Mouse (Mus musculus) hindbrain, embryonic 15.5 days (tissue): ENCODE results near the gene Scmh1. TPM values are rescaled to one million over a fixed set of nuclear protein-coding genes. Genes with fewer than 3 reads are reported as not detected.
"Not testable (repeated sequence)": the region's sequence is repeated elsewhere in the genome, so short reads cannot be mapped to it uniquely, and the experiment has no call there.

Source experiments
- ATAC-seq: fragments of 200-750 bp; cut with Nextera tagmentation; 2 replicates; pipeline ENCODE4 v1.8.0; 2017; ENCODE audit warnings: low read depth, moderate number of reproducible peaks, moderate TSS enrichment; ENCODE audit not compliant: low FRiP score
- H3K27ac ChIP-seq: fragments of 300-500 bp; sonication (generic); replicated peaks from 2 replicates; pipeline ENCODE4 v1.5.1; 2015; ENCODE audit warnings: mild to moderate bottlenecking, inconsistent platforms
- H3K27me3 ChIP-seq: fragments of 300-500 bp; sonication (generic); 2 replicates; pipeline ENCODE4 v1.6.1; 2015; ENCODE audit warnings: control low read depth, inconsistent platforms
- H3K36me3 ChIP-seq: fragments of 300-500 bp; sonication (generic); 2 replicates; pipeline ENCODE4 v1.6.1; 2015; ENCODE audit warnings: control low read depth, inconsistent platforms
- H3K4me1 ChIP-seq: fragments of 300-500 bp; sonication (generic); replicated peaks from 2 replicates; pipeline ENCODE4 v1.6.1; 2015; ENCODE audit warnings: control low read depth, inconsistent platforms
- H3K4me2 ChIP-seq: fragments of 300-500 bp; sonication (generic); 2 replicates; pipeline ENCODE4 v1.6.1; 2015; ENCODE audit warnings: moderate library complexity, mild to moderate bottlenecking, inconsistent platforms
- H3K4me3 ChIP-seq: fragments of 300-500 bp; sonication (generic); 2 replicates; pipeline ENCODE4 v1.5.1; 2015; ENCODE audit warnings: mild to moderate bottlenecking, inconsistent platforms
- H3K9ac ChIP-seq: fragments of 300-500 bp; sonication (generic); 2 replicates; pipeline ENCODE4 v1.6.1; 2015; ENCODE audit warnings: inconsistent platforms
- H3K9me3 ChIP-seq: fragments of 300-500 bp; sonication (generic); 2 replicates; pipeline ENCODE4 v1.6.1; 2016; ENCODE audit warnings: control low read depth, inconsistent platforms
- WGBS: fragments of 180-500 bp; shearing (Covaris S2); methylation state at CpG from one replicate; pipeline ENCODE4 v1.1.7; 2015; 5-methylcytosine and 5-hydroxymethylcytosine counted together
- polyA plus RNA-seq: library from polyadenylated mRNA; unstranded; fragments of >200 nt; fragmentation: Nextera tagmentation; extraction: Ambion mirVana; gene quantifications from 2 replicates; pipeline ENCODE4 v1.2.1, GENCODE M21; 2015

Gene Scmh1
- polyA plus RNA-seq, 1 experiment from 2014 or later: 99.9 TPM

DNA sequence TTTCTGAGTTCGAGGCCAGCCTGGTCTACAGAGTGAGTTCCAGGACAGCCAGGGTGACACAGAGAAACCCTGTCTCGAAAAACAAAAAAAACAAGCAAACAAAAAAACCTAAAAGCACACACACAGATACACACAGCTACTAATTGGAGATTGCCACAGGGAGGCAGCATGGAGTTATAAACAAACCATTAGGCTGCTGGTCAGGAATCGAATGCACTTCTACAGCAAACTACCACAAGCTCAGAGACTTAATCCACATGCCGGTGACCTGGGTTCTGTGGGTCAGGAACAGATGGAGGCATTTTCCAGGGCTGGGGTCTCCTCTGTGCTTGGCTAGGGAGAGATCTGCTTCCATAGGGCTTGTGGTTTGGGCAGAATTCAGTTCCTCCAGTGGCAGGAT lies 17.6 kb upstream of the Scmh1 start:
- no peak for ATAC-seq

DNA sequence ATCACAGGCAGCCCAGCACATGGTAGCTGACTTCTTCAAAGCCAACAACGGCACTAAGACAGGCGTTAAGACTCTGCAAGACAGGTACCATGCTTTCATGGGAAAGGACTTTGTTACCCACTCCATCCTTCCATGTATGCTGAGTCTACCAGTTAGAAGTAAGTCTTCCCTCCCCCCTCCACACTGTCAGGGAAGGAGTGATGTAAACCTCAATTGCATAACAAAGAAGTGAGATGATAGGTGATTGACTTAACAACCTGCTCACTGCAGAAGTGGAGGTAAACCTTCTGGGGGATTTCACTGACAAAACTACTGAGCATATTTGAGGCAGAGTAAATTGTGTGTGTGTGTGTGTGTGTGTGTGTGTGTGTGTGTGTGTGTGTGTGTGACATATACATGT lies 17.1 kb upstream of the Scmh1 start:
- no peak overlapping the region for H3K27ac ChIP-seq
- H3K27me3 ChIP-seq: no peaks in the 10 kb centered on the region
- no peaks in the 10 kb centered on the region for H3K4me1 ChIP-seq
- no peaks in the 10 kb centered on the region for H3K9me3 ChIP-seq
- no peaks in the 10 kb centered on the region for H3K36me3 ChIP-seq
- 87% methylated on average over 2 of the region's 2 CpGs for WGBS
- H3K4me3 ChIP-seq: no peak overlapping the region
- no peak for ATAC-seq
- H3K4me2 ChIP-seq: no peak overlapping the region
- H3K9ac ChIP-seq: no peak overlapping the region

More for the DNA sequence above, 17.6 kb upstream of the Scmh1 start:
- H3K27me3 ChIP-seq: no peaks in the 10 kb centered on the region
- H3K36me3 ChIP-seq: no peaks in the 10 kb centered on the region
- H3K9ac ChIP-seq: no peak overlapping the region
- 53% methylated on average over 4 of the region's 4 CpGs for WGBS
- no peak overlapping the region for H3K4me2 ChIP-seq
- H3K9me3 ChIP-seq: no peaks in the 10 kb centered on the region
- no peaks in the 10 kb centered on the region for H3K4me1 ChIP-seq
- no peak overlapping the region for H3K27ac ChIP-seq
- H3K4me3 ChIP-seq: no peak overlapping the region

DNA sequence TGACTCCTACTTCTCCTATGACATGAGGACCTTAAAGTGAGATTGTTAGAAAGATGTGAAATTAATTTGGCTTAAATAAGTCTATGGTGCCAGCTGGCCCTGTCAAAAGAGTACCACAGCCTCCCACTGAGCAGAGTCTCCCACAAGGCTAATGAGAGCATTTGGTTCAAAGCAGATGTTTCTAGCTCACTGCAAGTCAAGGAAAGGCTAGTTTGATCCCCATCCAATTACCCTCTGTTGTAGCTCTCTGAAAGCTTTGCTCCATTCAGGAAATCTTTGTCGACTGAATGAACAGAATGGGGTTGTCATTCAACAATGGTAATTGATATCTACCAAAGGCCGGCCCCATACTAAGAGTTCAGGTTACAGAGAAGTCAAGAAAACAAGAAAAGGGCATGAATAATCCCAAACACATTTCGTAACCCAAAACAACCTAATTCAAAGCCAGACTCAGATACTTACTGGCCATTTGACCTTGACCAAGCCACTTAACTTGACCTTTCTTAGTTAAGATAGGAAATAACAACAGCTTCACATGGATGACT lies 16.0 kb upstream of the Scmh1 start:
- H3K9me3 ChIP-seq: no peaks in the 10 kb centered on the region
- ATAC-seq: no peak
- H3K4me3 ChIP-seq: no peak overlapping the region
- H3K36me3 ChIP-seq: no peaks in the 10 kb centered on the region
- H3K27ac ChIP-seq: no peak overlapping the region
- 22% methylated on average over 3 of the region's 3 CpGs for WGBS
- H3K4me1 ChIP-seq: no peaks in the 10 kb centered on the region
- no peak overlapping the region for H3K9ac ChIP-seq
- H3K27me3 ChIP-seq: no peaks in the 10 kb centered on the region
- no peak overlapping the region for H3K4me2 ChIP-seq

DNA sequence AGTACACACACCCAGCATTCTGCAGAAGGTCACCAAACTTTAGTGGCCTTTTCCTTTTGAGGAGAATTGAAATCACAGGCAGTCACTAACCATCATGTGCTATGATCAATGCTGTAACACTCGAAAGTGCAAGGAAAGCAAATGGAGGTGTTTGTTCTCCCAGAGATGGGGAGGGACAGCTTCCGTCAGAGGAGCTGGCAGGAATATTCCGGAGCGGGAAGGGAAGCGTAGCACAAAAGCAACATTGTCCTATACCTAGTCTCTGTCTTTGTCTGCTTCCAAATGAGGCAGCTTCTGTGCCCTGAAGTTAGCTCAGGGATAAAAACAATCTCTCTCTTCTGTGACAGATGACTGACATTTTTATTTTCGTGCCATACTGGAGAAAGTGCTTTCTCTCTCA lies 15.5 kb upstream of the Scmh1 start:
- ATAC-seq: no peak
- Histone ChIP-seq H3K36me3 (no peaks in the 10 kb centered on the region), H3K4me1 (no peaks in the 10 kb centered on the region), H3K9ac (no peak overlapping the region), H3K27ac (no peak overlapping the region), H3K4me2 (no peak overlapping the region), H3K4me3 (no peak overlapping the region), H3K27me3 (no peaks in the 10 kb centered on the region), H3K9me3 (no peaks in the 10 kb centered on the region)
- 36% methylated on average over 6 of the region's 6 CpGs for WGBS

DNA sequence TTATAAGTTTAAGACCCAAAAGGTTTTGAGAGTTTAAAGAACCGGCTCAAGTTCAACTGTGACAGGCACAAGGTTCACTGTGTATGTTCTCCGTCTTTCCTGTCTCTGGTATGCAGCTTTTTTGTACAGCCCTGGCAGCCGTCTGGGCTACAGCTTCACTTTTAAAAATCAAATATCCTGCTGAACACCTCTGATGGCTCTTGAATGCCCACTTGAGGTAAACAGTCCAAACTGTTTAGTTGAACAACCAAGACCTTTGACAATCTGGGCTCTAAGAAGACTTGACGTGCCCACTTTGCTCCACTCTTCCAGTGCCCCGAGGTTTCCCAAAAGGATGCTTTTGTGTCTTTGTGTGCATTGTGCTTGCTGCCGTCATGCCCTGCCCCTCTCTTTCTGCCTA lies 13.5 kb upstream of the Scmh1 start:
- Histone ChIP-seq H3K4me2 (no peak overlapping the region), H3K36me3 (no peaks in the 10 kb centered on the region), H3K4me3 (no peak overlapping the region), H3K27ac (no peak overlapping the region), H3K9ac (no peak overlapping the region), H3K27me3 (no peaks in the 10 kb centered on the region), H3K9me3 (no peaks in the 10 kb centered on the region), H3K4me1 (no peaks in the 10 kb centered on the region)
- ATAC-seq: no peak
- 59% methylated on average over 6 of the region's 6 CpGs for WGBS

DNA sequence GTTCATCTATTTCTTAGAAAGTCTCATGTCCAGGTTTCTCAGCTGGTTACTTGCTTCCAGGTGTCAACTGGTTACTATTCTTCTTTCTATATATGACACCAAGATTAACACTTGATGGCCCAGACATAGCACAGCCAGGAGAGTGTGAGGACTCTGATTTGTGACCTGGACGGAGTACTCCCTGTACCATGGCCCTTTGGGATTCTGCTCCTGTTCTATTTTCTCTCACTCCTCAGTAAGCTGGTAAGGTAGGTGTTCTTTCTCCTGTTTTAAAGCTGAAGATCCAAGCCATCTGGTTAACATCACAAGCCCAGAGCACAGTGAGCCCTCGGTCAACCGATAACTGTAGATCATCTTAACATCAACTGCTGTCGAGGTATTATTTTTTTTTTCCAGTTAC lies 12.7 kb upstream of the Scmh1 start:
- H3K9ac ChIP-seq: no peak overlapping the region
- ATAC-seq: no peak
- no peaks in the 10 kb centered on the region for H3K9me3 ChIP-seq
- H3K27me3 ChIP-seq: no peaks in the 10 kb centered on the region
- no peak overlapping the region for H3K4me2 ChIP-seq
- no peaks in the 10 kb centered on the region for H3K36me3 ChIP-seq
- H3K4me1 ChIP-seq: no peaks in the 10 kb centered on the region
- 91% methylated on average over 4 of the region's 4 CpGs for WGBS
- H3K27ac ChIP-seq: no peak overlapping the region
- H3K4me3 ChIP-seq: no peak overlapping the region

DNA sequence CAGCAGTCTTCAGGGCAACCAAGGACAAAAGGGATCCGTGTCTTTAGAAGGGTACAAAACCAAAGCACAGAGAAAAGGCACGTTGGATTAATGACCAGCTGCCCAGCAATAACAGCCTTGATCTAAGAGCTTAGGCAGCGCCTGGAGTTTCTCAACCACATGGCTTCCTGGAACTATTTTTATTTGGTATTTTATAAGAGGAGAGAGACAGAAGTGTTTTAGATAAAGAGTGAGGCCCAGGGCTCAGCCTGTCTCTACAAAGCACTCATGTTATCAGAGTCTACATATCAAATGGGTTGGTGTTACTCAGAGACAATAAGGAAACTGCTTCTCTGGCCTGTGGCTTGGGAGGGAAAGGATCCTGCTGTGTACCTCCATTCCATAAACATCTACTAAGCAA lies 12.3 kb upstream of the Scmh1 start:
- 54% methylated on average over 3 of the region's 3 CpGs for WGBS
- Histone ChIP-seq H3K4me2 (no peak overlapping the region), H3K27me3 (no peaks in the 10 kb centered on the region), H3K9ac (no peak overlapping the region), H3K4me1 (no peaks in the 10 kb centered on the region), H3K9me3 (no peaks in the 10 kb centered on the region), H3K27ac (no peak overlapping the region), H3K4me3 (no peak overlapping the region), H3K36me3 (no peaks in the 10 kb centered on the region)
- ATAC-seq: no peak

DNA sequence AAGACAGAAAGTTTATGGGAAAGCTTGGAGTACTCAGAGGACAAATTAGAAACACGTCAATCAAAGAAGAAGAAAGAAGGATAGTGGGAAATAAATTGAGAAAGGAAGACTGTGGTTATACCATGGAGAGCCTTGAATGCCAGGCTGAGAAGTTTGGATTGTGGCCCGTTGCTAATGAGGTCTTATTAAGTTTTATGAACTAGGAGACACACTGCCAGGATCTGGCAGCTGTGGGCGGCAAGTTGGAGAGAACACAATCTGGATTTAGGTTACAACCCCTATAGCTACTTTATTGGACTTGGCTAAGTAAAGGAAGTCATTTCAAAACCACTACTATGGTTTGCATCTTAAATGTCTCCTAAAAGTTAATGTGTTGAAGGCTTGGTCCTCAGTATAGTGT lies 4.8 kb upstream of the Scmh1 start:
- H3K9me3 ChIP-seq: no peaks in the 10 kb centered on the region
- ATAC-seq: no peak
- no peaks in the 10 kb centered on the region for H3K27me3 ChIP-seq
- no peak overlapping the region for H3K9ac ChIP-seq
- H3K36me3 ChIP-seq: no peaks in the 10 kb centered on the region
- H3K4me2 ChIP-seq: no peak overlapping the region
- no peak overlapping the region for H3K27ac ChIP-seq
- H3K4me3 ChIP-seq: no peak overlapping the region
- H3K4me1 ChIP-seq: no peaks in the 10 kb centered on the region
- WGBS: 77% methylated on average over 3 of the region's 3 CpGs

DNA sequence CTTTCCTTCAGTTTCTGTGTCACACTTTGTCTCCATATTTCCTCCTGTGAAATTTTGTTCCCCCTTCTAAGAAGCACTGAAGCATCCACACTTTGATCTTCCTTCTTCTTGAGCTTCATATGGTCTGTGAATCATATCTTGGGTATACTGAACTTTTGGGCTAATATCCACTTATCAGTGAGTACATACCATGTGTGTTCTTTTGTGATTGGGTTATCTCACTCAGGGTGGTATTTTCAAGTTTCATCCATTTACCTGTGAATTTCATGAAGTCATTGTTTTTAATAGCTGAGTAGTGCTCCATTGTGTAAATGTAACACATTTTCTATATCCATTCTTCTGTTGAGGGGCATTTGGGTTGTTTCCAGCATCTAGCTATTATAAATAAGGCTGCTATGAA lies 3.0 kb upstream of the Scmh1 start:
- H3K9me3 ChIP-seq, H3K4me2 ChIP-seq, H3K27ac ChIP-seq, H3K36me3 ChIP-seq, H3K27me3 ChIP-seq, ATAC-seq, H3K9ac ChIP-seq, H3K4me3 ChIP-seq: not testable (repeated sequence)
- H3K4me1 ChIP-seq: peaks cover 12% of the 10 kb centered on the region

DNA sequence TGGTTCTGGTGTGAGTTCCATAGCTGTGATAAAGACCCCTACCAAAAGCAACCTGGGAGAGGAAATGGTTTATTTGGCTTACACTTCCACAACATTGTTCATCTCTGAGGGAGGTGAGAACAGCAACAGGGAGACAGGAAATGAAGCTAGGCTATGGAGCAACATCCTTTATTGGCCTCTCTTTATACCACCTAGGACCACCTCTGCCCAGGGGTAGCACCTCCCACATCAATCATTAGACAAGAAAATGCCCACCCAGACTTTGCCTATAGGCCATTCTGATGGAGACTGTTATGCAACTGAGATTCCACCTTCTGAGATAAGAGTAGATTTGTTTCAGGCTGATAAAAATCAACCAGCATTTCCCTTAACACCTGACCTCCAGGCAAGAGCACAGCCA lies 834 bp upstream of the Scmh1 start:
- peak overlapping the region; percentile 71; the same call in 1 of the 2 replicates for H3K4me3 ChIP-seq
- H3K4me2 ChIP-seq: peak overlapping the region; percentile 58
- H3K27me3 ChIP-seq: no peaks in the 10 kb centered on the region
- no peak overlapping the region for H3K9ac ChIP-seq
- H3K27ac ChIP-seq: peak overlapping the region; percentile 92; the same call in 1 of the 2 replicates
- H3K9me3 ChIP-seq: no peaks in the 10 kb centered on the region
- H3K4me1 ChIP-seq: peaks cover 23% of the 10 kb centered on the region
- no peaks in the 10 kb centered on the region for H3K36me3 ChIP-seq
- no peak; the same call in 1 of the 2 replicates for ATAC-seq

DNA sequence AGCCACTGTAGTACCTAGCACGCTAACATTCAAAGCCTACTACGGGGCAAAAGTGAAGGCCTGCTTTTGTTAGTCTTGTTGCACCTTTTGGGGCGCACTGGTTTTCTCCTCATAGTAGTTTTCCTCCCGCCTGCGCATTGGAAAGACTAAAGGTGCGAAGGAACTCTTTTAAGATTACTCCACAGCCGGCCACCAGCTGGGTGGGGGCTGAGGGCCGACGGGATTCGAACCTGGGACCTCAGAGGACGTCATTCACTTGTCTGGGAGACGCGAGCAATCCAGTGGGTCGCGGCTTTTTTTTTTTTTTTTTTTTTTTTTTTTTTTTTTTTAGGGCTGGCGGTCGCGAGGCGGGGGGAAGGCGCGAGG lies 320 bp upstream of the Scmh1 start:
- Histone ChIP-seq H3K9ac (peak overlapping the region; percentile 38; the same call in 1 of the 2 replicates), H3K4me2 (peak overlapping the region; percentile 58), H3K36me3 (no peaks in the 10 kb centered on the region), H3K27ac (peak overlapping the region; percentile 92), H3K4me3 (peak overlapping the region; percentile 71), H3K4me1 (peaks cover 23% of the 10 kb centered on the region), H3K27me3 (no peaks in the 10 kb centered on the region), H3K9me3 (no peaks in the 10 kb centered on the region)
- ATAC-seq: peak; percentile 10; the same call in 1 of the 2 replicates
- WGBS: 10% methylated on average over 19 of the region's 21 CpGs

DNA sequence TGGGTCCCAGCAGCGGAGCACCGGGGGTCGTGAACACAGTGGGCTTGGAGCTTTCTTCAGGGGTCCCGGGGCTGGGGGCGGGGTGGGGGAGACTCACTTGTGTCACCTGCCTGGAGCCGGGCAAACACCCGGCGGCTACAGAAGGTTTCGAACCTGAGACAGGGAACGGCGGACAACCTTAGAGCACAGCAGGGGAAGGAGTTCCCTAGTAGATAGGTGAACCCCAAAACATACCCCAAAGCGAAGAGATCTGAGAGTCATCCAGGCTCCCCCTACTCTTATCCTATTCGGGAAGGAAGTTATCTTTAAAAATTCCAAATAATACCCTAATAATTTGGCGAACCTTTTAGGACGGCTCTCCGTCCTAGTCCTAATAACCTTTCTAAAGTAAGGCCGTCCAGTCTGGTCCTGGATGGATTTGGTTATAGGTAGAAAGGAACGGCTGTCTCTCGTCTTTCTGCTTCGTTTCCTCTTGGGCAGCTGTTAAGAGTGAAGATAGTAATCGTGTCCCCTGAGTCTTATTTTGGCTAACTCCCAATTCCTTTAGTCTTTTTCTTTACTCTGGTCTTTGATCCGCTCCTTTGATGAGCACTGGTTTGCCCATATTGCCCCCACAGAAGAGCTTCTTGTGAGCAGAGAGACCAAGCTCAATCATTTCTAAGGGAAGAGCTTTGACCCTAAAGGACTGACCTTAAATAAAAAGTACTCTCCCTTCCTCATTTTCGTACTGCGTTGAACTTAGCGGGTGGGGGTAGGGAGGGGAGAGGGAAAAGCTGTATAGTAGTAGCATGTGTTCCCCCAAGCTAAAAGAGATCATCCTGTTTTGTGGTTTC lies 941 bp downstream of the Scmh1 start:
- ATAC-seq: peak; percentile 31; the same call in 1 of the 2 replicates
- Histone ChIP-seq H3K4me1 (peaks cover 23% of the 10 kb centered on the region), H3K9me3 (no peaks in the 10 kb centered on the region), H3K27ac (peak overlapping the region; percentile 92), H3K27me3 (no peaks in the 10 kb centered on the region), H3K36me3 (no peaks in the 10 kb centered on the region), H3K9ac (peak overlapping the region; percentile 96), H3K4me2 (peak overlapping the region; percentile 58), H3K4me3 (peak overlapping the region; percentile 71)
- 2% methylated on average over 25 of the region's 25 CpGs for WGBS
